Mouse (Mus musculus) olfactory bulb, adult 2 months (tissue): ENCODE results near the gene Med19. TPM values are rescaled to one million over a fixed set of nuclear protein-coding genes. Genes with fewer than 3 reads are reported as not detected.
A peak's percentile ranks its signal among the peaks of the same experiment; 100 is the strongest.

Experiments
- H3K27ac ChIP-seq: fragments of 200-500 bp; 2 replicates; pipeline ENCODE4 v1.5.1; 2012; ENCODE audit warnings: low read depth, low read length; ENCODE audit not compliant: insufficient read depth
- H3K4me1 ChIP-seq: fragments of 200-500 bp; 2 replicates; pipeline ENCODE4 v1.6.1; 2012; ENCODE audit warnings: low read length; ENCODE audit not compliant: control insufficient read depth, insufficient read depth
- H3K4me3 ChIP-seq: fragments of 200-500 bp; 2 replicates; pipeline ENCODE4 v1.5.1; 2012; ENCODE audit warnings: mild to moderate bottlenecking, low read depth, low read length, moderate library complexity; ENCODE audit not compliant: insufficient read depth
- CTCF ChIP-seq: fragments of 200-500 bp; IDR thresholded peaks from 2 replicates; pipeline ENCODE4 v1.5.1; 2012; ENCODE audit warnings: low read depth, mild to moderate bottlenecking, low read length, moderate library complexity; ENCODE audit not compliant: insufficient read depth
- POLR2A ChIP-seq: fragments of 200-500 bp; IDR thresholded peaks from 2 replicates; pipeline ENCODE4 v1.6.1; 2012; ENCODE audit warnings: mild to moderate bottlenecking, low read depth, low read length, moderate library complexity; ENCODE audit not compliant: insufficient read depth
- WGBS: fragments of 180-500 bp; shearing (Covaris S2); methylation state at CpG from one replicate; pipeline ENCODE4 v1.1.7; 2018; 5-methylcytosine and 5-hydroxymethylcytosine counted together
- polyA plus RNA-seq: library from polyadenylated mRNA; stranded (reverse); fragments of >200 nt; gene quantifications from 2 replicates; pipeline ENCODE4 v1.2.4, GENCODE M21; 2012; ENCODE audit warnings: low replicate concordance; ENCODE audit not compliant: missing spikeins, insufficient read depth, insufficient read length

Gene Med19
- polyA plus RNA-seq, 1 experiment = not detected

DNA sequence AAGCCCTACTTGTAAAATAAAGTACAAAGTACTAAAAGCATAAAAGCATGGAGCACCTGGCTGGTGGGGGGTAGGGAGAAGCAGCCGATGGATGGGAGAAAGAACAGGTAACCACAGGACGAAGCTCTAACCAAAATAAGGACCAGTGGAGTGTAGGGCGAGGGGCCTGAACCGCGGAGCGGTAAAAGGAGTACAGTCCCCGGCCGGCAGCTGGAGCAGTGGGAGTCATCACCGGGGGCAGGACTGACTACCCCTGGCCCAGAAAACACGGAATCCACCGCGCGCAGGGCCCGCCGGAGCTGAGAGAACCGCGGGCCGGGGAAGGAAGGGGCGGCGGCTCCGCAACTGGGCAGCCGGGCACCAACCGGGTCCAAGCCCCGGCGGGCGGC, 36.2 kb downstream of the Med19 start:
- TF ChIP-seq CTCF (no peak), POLR2A (no peak)
- WGBS = under 1% methylated on average over 26 of the region's 26 CpGs
- no peaks in the 10 kb centered on the region for H3K4me1 ChIP-seq
- H3K4me3 ChIP-seq = peak overlapping the region; percentile 77
- H3K27ac ChIP-seq = peak overlapping the region; percentile 87

- under 1% methylated on average over 107 of the region's 107 CpGs for WGBS
- TF ChIP-seq POLR2A (peak; percentile 53), CTCF (no peak)
- H3K4me1 ChIP-seq = no peaks in the 10 kb centered on the region
- peak within 1 kb of the TSS; percentile 84 for H3K4me3 ChIP-seq
- H3K27ac ChIP-seq = peak within 1 kb of the TSS; percentile 95
Observed at GRCm38 (mm10) chr2:84714811-84715561, 36.8 kb downstream of the Med19 start, which contains the start of gene Zdhhc5. Gene Zdhhc5, minus strand, starts transcription at chr2:84715180.

GRCm38 (mm10) chr2:84715562-84716361, 37.6 kb downstream of the Med19 start:
- under 1% methylated on average over 33 of the region's 33 CpGs for WGBS
- no peak for TF ChIP-seq POLR2A
- TF ChIP-seq CTCF = no peak
- Histone ChIP-seq H3K4me1 (no peaks in the 10 kb centered on the region), H3K27ac (peak overlapping the region; percentile 95), H3K4me3 (peak overlapping the region; percentile 84)

DNA sequence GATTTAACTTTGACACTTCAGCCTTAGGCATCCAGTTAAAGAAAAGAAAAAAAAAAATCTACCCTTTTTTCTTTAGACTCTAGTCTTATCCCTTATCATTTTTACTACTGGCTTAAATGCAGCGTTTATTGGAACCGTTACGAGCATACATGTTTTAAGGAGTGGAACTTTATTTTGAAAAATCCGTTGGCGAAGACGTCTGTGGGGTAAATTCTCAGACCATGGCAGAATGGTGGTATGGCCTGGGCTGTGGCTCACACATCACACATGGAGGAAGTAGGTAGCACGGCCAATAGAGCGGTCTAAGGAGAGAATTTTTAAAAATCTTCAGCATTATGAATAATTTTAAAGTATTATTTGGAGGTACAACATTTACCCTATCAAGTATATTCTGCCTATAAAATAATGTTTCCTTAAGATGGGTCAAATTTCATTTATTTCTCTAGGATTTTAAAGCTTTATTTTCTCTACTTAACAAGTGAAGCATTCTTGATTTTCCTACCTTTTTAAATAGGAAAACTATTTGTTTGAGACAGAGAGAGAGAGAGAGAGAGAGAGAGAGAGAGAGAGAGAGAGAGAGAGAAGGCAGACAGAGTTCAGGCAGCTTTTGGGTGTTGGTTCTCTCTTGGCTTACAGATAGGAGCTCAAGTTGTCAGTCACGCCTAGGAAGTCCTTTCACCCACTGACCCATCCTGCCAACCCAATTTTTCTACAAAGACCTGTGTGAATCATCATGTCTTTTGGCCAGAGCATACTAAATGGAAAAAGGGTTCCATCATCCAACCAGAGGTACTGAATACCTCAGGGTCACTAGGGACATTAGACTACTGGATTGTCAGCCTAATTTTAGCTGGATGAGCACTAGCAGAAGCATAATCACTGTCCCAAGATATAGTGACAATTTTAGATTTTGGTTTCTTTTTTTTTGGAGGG, 38.5 kb downstream of the Med19 start:
- peak overlapping the region; percentile 95 for H3K27ac ChIP-seq
- TF ChIP-seq CTCF (no peak), POLR2A (no peak)
- H3K4me3 ChIP-seq = no peak overlapping the region
- H3K4me1 ChIP-seq = no peaks in the 10 kb centered on the region
- 27% methylated on average over 9 of the region's 9 CpGs for WGBS

- Histone ChIP-seq H3K4me3 (no peak overlapping the region), H3K27ac (no peak overlapping the region), H3K4me1 (no peaks in the 10 kb centered on the region)
- 95% methylated on average over 4 of the region's 4 CpGs for WGBS
- no peak for TF ChIP-seq POLR2A
- TF ChIP-seq CTCF = no peak
Observed at GRCm38 (mm10) chr2:84717357-84717756, 39.2 kb downstream of the Med19 start.

DNA sequence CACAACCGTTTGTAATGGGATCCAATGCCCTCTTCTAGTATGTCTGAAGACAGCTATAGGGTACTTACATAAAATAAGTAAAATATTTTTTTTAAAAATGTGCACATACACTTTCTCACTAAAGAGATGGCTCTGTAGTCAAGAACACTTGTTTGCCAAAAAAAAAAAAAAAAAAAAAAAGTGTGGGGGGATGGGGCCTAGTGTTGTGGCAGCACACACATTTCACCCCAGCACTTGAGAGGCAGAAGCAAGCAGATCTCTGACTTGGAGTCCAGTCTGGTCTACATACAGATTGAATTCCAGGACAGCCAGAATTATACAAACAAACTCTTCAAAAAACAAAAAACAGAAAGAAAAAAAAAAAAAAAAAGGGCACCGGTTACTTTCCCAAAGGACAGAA, 42.5 kb downstream of the Med19 start:
- WGBS = 85% methylated on average over 2 of the region's 2 CpGs
- H3K4me3 ChIP-seq = no peak overlapping the region
- peaks cover 4% of the 10 kb centered on the region for H3K4me1 ChIP-seq
- TF ChIP-seq POLR2A (no peak), CTCF (no peak)
- H3K27ac ChIP-seq = no peak overlapping the region

- H3K4me3 ChIP-seq = no peak overlapping the region
- WGBS = 92% methylated on average over 3 of the region's 3 CpGs
- H3K27ac ChIP-seq = no peak overlapping the region
- TF ChIP-seq CTCF = no peak
- TF ChIP-seq POLR2A = no peak
- H3K4me1 ChIP-seq = peaks cover 7% of the 10 kb centered on the region
Observed at GRCm38 (mm10) chr2:84721182-84721581, 43.0 kb downstream of the Med19 start.

- TF ChIP-seq POLR2A (no peak), CTCF (no peak)
- Histone ChIP-seq H3K27ac (no peak overlapping the region), H3K4me3 (no peak overlapping the region), H3K4me1 (peaks cover 9% of the 10 kb centered on the region)
- WGBS = 95% methylated on average over 14 of the region's 14 CpGs
Observed at GRCm38 (mm10) chr2:84723856-84724255, 45.7 kb downstream of the Med19 start.

DNA sequence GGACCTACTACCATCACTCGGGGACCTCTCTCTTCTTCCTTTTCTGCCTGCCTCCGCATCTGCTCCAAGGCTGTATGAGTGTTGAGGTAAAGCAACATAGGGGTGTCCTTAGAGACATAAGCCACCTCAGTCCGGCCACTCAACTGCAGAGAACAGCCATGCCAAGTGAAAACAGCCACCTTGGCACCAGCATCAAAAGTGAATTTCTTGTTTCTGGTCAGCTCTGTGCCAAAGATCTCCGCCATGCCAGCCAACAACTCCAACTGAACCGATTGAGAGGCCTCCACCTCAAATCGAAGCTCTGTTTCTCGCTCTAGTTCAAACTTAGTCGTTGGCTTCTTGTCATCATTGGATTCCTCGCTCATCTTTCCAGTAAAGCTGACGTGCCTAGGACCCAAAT, 47.6 kb downstream of the Med19 start:
- no peak overlapping the region for H3K4me3 ChIP-seq
- H3K4me1 ChIP-seq = peaks cover 9% of the 10 kb centered on the region

More for the DNA sequence above, 47.6 kb downstream of the Med19 start:
- WGBS = 86% methylated on average over 10 of the region's 10 CpGs
- TF ChIP-seq POLR2A = no peak
- H3K27ac ChIP-seq = no peak overlapping the region
